Mouse (Mus musculus): ENCODE measurements around the gene Safb2. TPM values are rescaled to one million over a fixed set of nuclear protein-coding genes. Genes with fewer than 3 reads are reported as not detected.
"Not testable (repeated sequence)": the region's sequence is repeated elsewhere in the genome, so short reads cannot be mapped to it uniquely, and the experiment has no call there.

Gene Safb2
- polyA plus RNA-seq, 1 experiment: 137 TPM

- H3K4me1 ChIP-seq (ENCODE audit: control insufficient read depth, insufficient read depth, low read length): peaks cover 13% of the 10 kb centered on the region
- TF ChIP-seq CTCF (IDR thresholded peaks at IDR 0.05; ENCODE audit: borderline replicate concordance, insufficient read depth, low read depth, low read length): peak; percentile 90
- TF ChIP-seq POLR2A (IDR thresholded peaks at IDR 0.05; ENCODE audit: borderline replicate concordance, insufficient read depth, low read length): peak; percentile 78
- under 1% methylated on average over 52 of the region's 52 CpGs for WGBS
- H3K27me3 ChIP-seq (ENCODE audit: control insufficient read depth, insufficient read depth, low read length): no peaks in the 10 kb centered on the region
- peak; percentile 96 to 98 for DNase-seq
- peak within 1 kb of the TSS; percentile 42; the same call in 1 of the 2 replicates for H3K27ac ChIP-seq (ENCODE audit: insufficient read depth, low read length)
- H3K4me3 ChIP-seq (replicated peaks; ENCODE audit: insufficient read depth, low read depth, low read length): peak within 1 kb of the TSS; percentile 88
These were observed 29.0 kb upstream of the Safb2 start, which contains the start of gene Rpl36 for GRCm38 (mm10) chr17:56613236-56613844. Rpl36 (plus strand) TSS chr17:56613416.

GRCm38 (mm10) chr17:56612565-56612939 is 28.2 kb upstream of the Safb2 start:
- H3K4me1 ChIP-seq (ENCODE audit: control insufficient read depth, insufficient read depth, low read length): peaks cover 16% of the 10 kb centered on the region
- DNase-seq; H3K4me3 ChIP-seq (replicated peaks; ENCODE audit: insufficient read depth, low read depth, low read length); H3K27ac ChIP-seq (ENCODE audit: insufficient read depth, low read length); H3K27me3 ChIP-seq (ENCODE audit: control insufficient read depth, insufficient read depth, low read length): not testable (repeated sequence)
- WGBS: 80% methylated on average over 10 of the region's 10 CpGs

- DNase-seq: no peak
- WGBS: 26% methylated on average over 14 of the region's 14 CpGs
- H3K27ac ChIP-seq (ENCODE audit: insufficient read depth, low read length): no peak overlapping the region
- TF ChIP-seq CTCF (IDR thresholded peaks at IDR 0.05; ENCODE audit: borderline replicate concordance, insufficient read depth, low read depth, low read length) (no peak), POLR2A (IDR thresholded peaks at IDR 0.05; ENCODE audit: borderline replicate concordance, insufficient read depth, low read length) (no peak)
- H3K4me3 ChIP-seq (replicated peaks; ENCODE audit: insufficient read depth, low read depth, low read length): no peak overlapping the region
- H3K4me1 ChIP-seq (ENCODE audit: control insufficient read depth, insufficient read depth, low read length): peaks cover 16% of the 10 kb centered on the region
- no peaks in the 10 kb centered on the region for H3K27me3 ChIP-seq (ENCODE audit: control insufficient read depth, insufficient read depth, low read length)
These were observed 27.6 kb upstream of the Safb2 start for GRCm38 (mm10) chr17:56611861-56612564.

GRCm38 (mm10) chr17:56611323-56611722 is 26.9 kb upstream of the Safb2 start:
- no peak for TF ChIP-seq CTCF (IDR thresholded peaks at IDR 0.05; ENCODE audit: borderline replicate concordance, insufficient read depth, low read depth, low read length)
- no peak for TF ChIP-seq POLR2A (IDR thresholded peaks at IDR 0.05; ENCODE audit: borderline replicate concordance, insufficient read depth, low read length)
- no peaks in the 10 kb centered on the region for H3K27me3 ChIP-seq (ENCODE audit: control insufficient read depth, insufficient read depth, low read length)
- DNase-seq: no peak
- no peak overlapping the region for H3K27ac ChIP-seq (ENCODE audit: insufficient read depth, low read length)
- H3K4me1 ChIP-seq (ENCODE audit: control insufficient read depth, insufficient read depth, low read length): peaks cover 16% of the 10 kb centered on the region
- WGBS: 61% methylated on average over 2 of the region's 2 CpGs
- H3K4me3 ChIP-seq (replicated peaks; ENCODE audit: insufficient read depth, low read depth, low read length): no peak overlapping the region

GRCm38 (mm10) chr17:56609452-56610171 is 25.2 kb upstream of the Safb2 start, which contains the start of gene 2410015M20Rik:
2410015M20Rik (minus strand) TSS chr17:56609771.
- H3K27me3 ChIP-seq (ENCODE audit: control insufficient read depth, insufficient read depth, low read length): no peaks in the 10 kb centered on the region
- peak; percentile 97 to 99 for DNase-seq
- under 1% methylated on average over 44 of the region's 44 CpGs for WGBS
- peak; percentile 91 for TF ChIP-seq POLR2A (IDR thresholded peaks at IDR 0.05; ENCODE audit: borderline replicate concordance, insufficient read depth, low read length)
- TF ChIP-seq CTCF (IDR thresholded peaks at IDR 0.05; ENCODE audit: borderline replicate concordance, insufficient read depth, low read depth, low read length): peak; percentile 53; the same call in 1 of the 2 replicates
- peaks cover 5% of the 10 kb centered on the region for H3K4me1 ChIP-seq (ENCODE audit: control insufficient read depth, insufficient read depth, low read length)
- H3K4me3 ChIP-seq (replicated peaks; ENCODE audit: insufficient read depth, low read depth, low read length): peak within 1 kb of the TSS; percentile 95
- peak within 1 kb of the TSS; percentile 85 for H3K27ac ChIP-seq (ENCODE audit: insufficient read depth, low read length)

- TF ChIP-seq POLR2A (IDR thresholded peaks at IDR 0.05; ENCODE audit: borderline replicate concordance, insufficient read depth, low read length) (no peak), CTCF (IDR thresholded peaks at IDR 0.05; ENCODE audit: borderline replicate concordance, insufficient read depth, low read depth, low read length) (no peak)
- Histone ChIP-seq H3K27me3 (ENCODE audit: control insufficient read depth, insufficient read depth, low read length) (no peaks in the 10 kb centered on the region), H3K27ac (ENCODE audit: insufficient read depth, low read length) (peak overlapping the region; percentile 1; the same call in 1 of the 2 replicates), H3K4me1 (ENCODE audit: control insufficient read depth, insufficient read depth, low read length) (peaks cover 9% of the 10 kb centered on the region), H3K4me3 (replicated peaks; ENCODE audit: insufficient read depth, low read depth, low read length) (peak overlapping the region; percentile 23)
- 49% methylated on average over 5 of the region's 5 CpGs for WGBS
- no peak for DNase-seq
These were observed 24.3 kb upstream of the Safb2 start for GRCm38 (mm10) chr17:56608699-56609098.

- H3K4me3 ChIP-seq (replicated peaks; ENCODE audit: insufficient read depth, low read depth, low read length): no peak overlapping the region
- DNase-seq: no peak
- TF ChIP-seq POLR2A (IDR thresholded peaks at IDR 0.05; ENCODE audit: borderline replicate concordance, insufficient read depth, low read length) (no peak), CTCF (IDR thresholded peaks at IDR 0.05; ENCODE audit: borderline replicate concordance, insufficient read depth, low read depth, low read length) (no peak)
- no peaks in the 10 kb centered on the region for H3K27me3 ChIP-seq (ENCODE audit: control insufficient read depth, insufficient read depth, low read length)
- H3K27ac ChIP-seq (ENCODE audit: insufficient read depth, low read length): no peak overlapping the region
- peaks cover 19% of the 10 kb centered on the region for H3K4me1 ChIP-seq (ENCODE audit: control insufficient read depth, insufficient read depth, low read length)
- 28% methylated on average over 3 of the region's 3 CpGs for WGBS
These were observed 23.2 kb upstream of the Safb2 start for GRCm38 (mm10) chr17:56607521-56608062.
